ENCODE assay signal across 10 mouse cellular contexts in the genomic region with DNA sequence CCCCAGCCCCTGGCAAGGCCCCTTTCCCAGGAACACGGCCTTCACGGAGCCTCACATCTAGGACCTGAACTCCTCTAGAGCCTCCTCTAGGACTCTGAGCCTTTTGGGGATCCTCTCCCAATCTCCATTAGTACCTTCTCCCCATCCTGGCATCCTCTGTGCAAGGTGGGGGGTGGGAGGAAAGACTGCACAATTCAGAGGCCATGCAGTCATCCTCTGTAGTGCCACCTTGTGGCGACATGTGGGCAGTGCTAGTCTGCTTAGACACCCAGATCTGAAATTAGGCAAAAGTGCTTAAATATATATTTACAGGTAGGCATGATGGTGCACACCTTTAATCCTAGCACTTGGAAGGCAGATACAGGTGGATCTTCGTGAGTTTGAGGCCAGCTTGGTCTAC. TPM values are rescaled to one million over a fixed set of nuclear protein-coding genes. Genes with fewer than 3 reads are reported as not detected.
DNase-seq lines count a peak whose midpoint lies in the region; ATAC-seq and TF ChIP-seq lines count a peak whose summit lies in the region.
"Had no signal": no experiment of that assay in that cellular context is flagged by ENCODE, and none has a peak within 500 bp of the region (broad histone marks: within the 10 kb centered on the region; RNA-seq: fewer than 3 reads in every experiment).

No protein-coding gene starts in this region.

- H3K27me3 ChIP-seq in hindbrain, embryonic 14.5 days (ENCODE audit: control insufficient read depth, insufficient read depth, low read length), result no peaks in the 10 kb centered on the region
- H3K27me3 ChIP-seq in limb, embryonic 14.5 days (ENCODE audit: control insufficient read depth, insufficient read depth, low read length), result 0 out of 2 replicates have a peak, but pooled peaks cover 16% of the 10 kb centered on the region

- ATAC-seq in hindbrain, embryonic 14.5 days (ENCODE audit: low FRiP score), result 0 out of 2 replicates have a peak, but pooled peaks have one; percentile 28
- ATAC-seq in limb, embryonic 14.5 days (ENCODE audit: low FRiP score, low read depth), result no peak

- no peaks in the 10 kb centered on the region for H3K9me3 ChIP-seq in hindbrain, embryonic 14.5 days (ENCODE audit: control insufficient read depth, low read length)
- H3K9me3 ChIP-seq in limb, embryonic 14.5 days (ENCODE audit: control insufficient read depth, low read length), result no peaks in the 10 kb centered on the region
- H3K9me3 ChIP-seq: neural tube, embryonic 13.5 days had no signal

- H3K9ac ChIP-seq in hindbrain, embryonic 14.5 days, result no peak overlapping the region
- H3K9ac ChIP-seq in limb, embryonic 14.5 days (ENCODE audit: low read depth, low read length, severe bottlenecking), result no peak overlapping the region
- H3K9ac ChIP-seq: neural tube, embryonic 13.5 days had no signal

- no peak overlapping the region for H3K27ac ChIP-seq in hindbrain, embryonic 14.5 days
- no peak overlapping the region for H3K27ac ChIP-seq in limb, embryonic 14.5 days (replicated peaks; ENCODE audit: low read depth, low read length)
- H3K27ac ChIP-seq: neural tube, embryonic 13.5 days had no signal

- H3K4me2 ChIP-seq in hindbrain, embryonic 14.5 days (replicated peaks), result no peak overlapping the region
- no peak overlapping the region for H3K4me2 ChIP-seq in limb, embryonic 14.5 days (replicated peaks; ENCODE audit: low read depth, low read length, severe bottlenecking)
- H3K4me2 ChIP-seq: neural tube, embryonic 13.5 days had no signal

- WGBS in hindbrain, embryonic 14.5 days, result 46% methylated on average over 4 of the region's 4 CpGs
- 43% methylated on average over 4 of the region's 4 CpGs for WGBS in limb, embryonic 14.5 days

- no peak for TF ChIP-seq POLR2A in limb, embryonic 14.5 days (IDR thresholded peaks at IDR 0.05; ENCODE audit: borderline replicate concordance, extremely low read depth, insufficient read depth, insufficient read length)

- peaks cover 17% of the 10 kb centered on the region for H3K4me1 ChIP-seq in hindbrain, embryonic 14.5 days (replicated peaks; ENCODE audit: control insufficient read depth, insufficient read depth, low read length)
- H3K4me1 ChIP-seq in limb, embryonic 14.5 days (ENCODE audit: control insufficient read depth, insufficient read depth, low read length), result no peaks in the 10 kb centered on the region

- peak; percentile 19 to 64 for DNase-seq in adrenal gland, adult (ENCODE audit: inconsistent age in 2 of 2, low spot score in 1 of 2)
- no peak for DNase-seq in adrenal gland, postnatal 4 days (ENCODE audit: low spot score in 2 of 2)
- peak; percentile 16 for DNase-seq in ovary, postnatal 36 days (ENCODE audit: low spot score)
- no peak for DNase-seq in ovary, adult 18-20 months (ENCODE audit: low spot score)
- DNase-seq in cerebellum, adult 9-10 months, result peak; percentile 77
- peak; percentile 75 for DNase-seq in hindbrain, embryonic 14.5 days (ENCODE audit: low spot score)
- peak; percentile 13 for DNase-seq in limb, embryonic 14.5 days (ENCODE audit: low spot score)
- peak; percentile 68 to 77 for DNase-seq in right cerebral cortex, adult 2 months (ENCODE audit: low spot score in 2 of 2)

- H3K4me3 ChIP-seq in hindbrain, embryonic 14.5 days (replicated peaks; ENCODE audit: low read length), result no peak overlapping the region
- H3K4me3 ChIP-seq in limb, embryonic 14.5 days (replicated peaks; ENCODE audit: low read length), result no peak overlapping the region
- H3K4me3 ChIP-seq: neural tube, embryonic 13.5 days had no signal

- no peaks in the 10 kb centered on the region for H3K36me3 ChIP-seq in hindbrain, embryonic 14.5 days (replicated peaks; ENCODE audit: control insufficient read depth, insufficient read depth)
- no peaks in the 10 kb centered on the region for H3K36me3 ChIP-seq in limb, embryonic 14.5 days (ENCODE audit: control insufficient read depth, insufficient read depth, low read length)
- H3K36me3 ChIP-seq: neural tube, embryonic 13.5 days had no signal

RNA-seq across cellular contexts. Expression of gene Bhlhe23, which starts 15.0 kb away (rescaled TPM):
- total RNA-seq in adrenal gland, postnatal 4 days (2021), result not detected
- 0.36 and 1.3 TPM in 2 replicates for polyA plus RNA-seq in hindbrain, embryonic 14.5 days (2014; fragmentation: Nextera tagmentation; extraction: Ambion mirVana)
- not detected in 2 replicates for polyA plus RNA-seq in limb, embryonic 14.5 days (2012; rRNA removed)
- not detected in 2 replicates for polyA plus RNA-seq in limb, embryonic 14.5 days (2014; fragmentation: Nextera tagmentation; extraction: Ambion mirVana)
- total RNA-seq: hematopoietic stem cell, adult 5-6 weeks had no signal

Comparison
In these comparisons a context has a peak if more than half of its experiments do, and no peak if none do; other contexts are left out.
1. DNase-seq: peak in adrenal gland, adult (2 of 2), ovary, postnatal 36 days (single experiment), cerebellum, adult 9-10 months (single experiment), hindbrain, embryonic 14.5 days (single experiment), limb, embryonic 14.5 days (single experiment) and right cerebral cortex, adult 2 months (2 of 2); none in adrenal gland, postnatal 4 days (0 of 2) and ovary, adult 18-20 months (single experiment).